Mouse (Mus musculus): ENCODE results near the gene Mgam. TPM values are rescaled to one million over a fixed set of nuclear protein-coding genes. Genes with fewer than 3 reads are reported as not detected.
"Not testable (repeated sequence)": the region's sequence is repeated elsewhere in the genome, so short reads cannot be mapped to it uniquely, and the experiment has no call there.

The Mgam gene
- not detected in 2 replicates for polyA plus RNA-seq (2016; fragmentation: Nextera tagmentation; extraction: Ambion mirVana)

- no peak for DNase-seq (ENCODE audit: low spot score)
- WGBS: 85% methylated on average over 8 of the region's 8 CpGs
These were observed at the start of gene Mgam for GRCm38 (mm10) chr6:40628406-40629000. Gene Mgam, plus strand, starts transcription at chr6:40628831.

GRCm38 (mm10) chr6:40584336-40584735 lies 44.3 kb upstream of the Mgam start:
- Histone ChIP-seq H3K4me3 (no peak overlapping the region), H3K36me3 (no peaks in the 10 kb centered on the region), H3K27ac (no peak overlapping the region), H3K4me1 (replicated peaks) (no peaks in the 10 kb centered on the region), H3K9me3 (no peaks in the 10 kb centered on the region), H3K27me3 (ENCODE audit: insufficient read depth, poor library complexity, severe bottlenecking) (no peaks in the 10 kb centered on the region)
- DNase-seq (ENCODE audit: low spot score): no peak
- WGBS: 88% methylated on average over 6 of the region's 6 CpGs

More at GRCm38 (mm10) chr6:40628406-40629000, at the start of gene Mgam:
- Histone ChIP-seq H3K9me3 (no peaks in the 10 kb centered on the region), H3K27me3 (ENCODE audit: insufficient read depth, poor library complexity, severe bottlenecking) (no peaks in the 10 kb centered on the region), H3K36me3 (no peaks in the 10 kb centered on the region), H3K4me3 (no peak within 1 kb of the TSS), H3K27ac (no peak within 1 kb of the TSS), H3K4me1 (replicated peaks) (no peaks in the 10 kb centered on the region)

DNA sequence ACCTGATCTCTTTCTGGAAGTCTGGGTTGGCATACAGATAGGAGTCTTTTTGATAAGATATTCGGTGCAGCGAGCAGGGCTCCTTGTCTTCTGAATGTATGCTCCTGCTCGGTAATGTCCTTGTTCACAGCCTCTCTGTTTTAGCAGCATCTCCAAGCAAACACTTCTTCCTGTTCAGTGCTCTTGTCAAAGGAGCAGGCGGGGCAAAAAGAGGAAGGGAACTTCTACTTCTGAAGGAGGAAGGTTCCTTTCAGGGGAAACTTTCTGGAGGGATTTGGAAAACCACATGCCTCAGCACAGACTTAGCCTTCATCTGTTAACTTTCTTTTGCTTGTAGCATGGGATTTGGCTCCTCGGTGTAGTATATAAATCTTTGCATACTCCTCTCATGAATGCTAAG lies 43.0 kb upstream of the Mgam start, which contains the start of gene Clec5a:
Gene Clec5a (minus strand): TSS at position 177 of the 400 bp plus-strand sequence.
- Histone ChIP-seq H3K9me3 (no peaks in the 10 kb centered on the region), H3K27me3 (ENCODE audit: insufficient read depth, poor library complexity, severe bottlenecking) (no peaks in the 10 kb centered on the region), H3K36me3 (no peaks in the 10 kb centered on the region), H3K4me1 (replicated peaks) (no peaks in the 10 kb centered on the region), H3K27ac (no peak within 1 kb of the TSS), H3K4me3 (no peak within 1 kb of the TSS)
- DNase-seq (ENCODE audit: low spot score): no peak
- 83% methylated on average over 5 of the region's 5 CpGs for WGBS

DNA sequence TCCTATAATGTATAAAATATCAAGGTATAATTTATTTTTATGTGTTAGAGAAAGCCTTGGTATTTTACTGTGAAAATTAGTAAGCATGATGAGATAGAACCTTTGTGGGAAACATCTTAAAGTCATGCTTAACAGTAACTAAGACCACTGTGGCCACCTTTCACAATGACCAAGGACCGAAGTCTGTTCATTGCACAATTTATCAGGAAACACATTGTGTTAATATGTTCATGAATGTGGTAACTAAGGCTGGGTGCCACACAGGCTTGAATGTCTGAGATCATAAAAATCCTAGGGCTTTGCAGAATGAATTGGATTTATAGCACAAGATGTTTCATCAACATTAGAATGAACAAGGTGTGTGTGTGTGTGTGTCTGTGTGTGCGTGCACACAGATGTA lies 40.3 kb upstream of the Mgam start:
- Histone ChIP-seq H3K9me3 (no peaks in the 10 kb centered on the region), H3K4me1 (replicated peaks) (no peaks in the 10 kb centered on the region), H3K36me3 (no peaks in the 10 kb centered on the region), H3K4me3 (no peak overlapping the region), H3K27ac (no peak overlapping the region), H3K27me3 (ENCODE audit: insufficient read depth, poor library complexity, severe bottlenecking) (no peaks in the 10 kb centered on the region)
- no peak for DNase-seq (ENCODE audit: low spot score)
- WGBS: 93% methylated on average over 2 of the region's 2 CpGs

- H3K27me3 ChIP-seq (ENCODE audit: insufficient read depth, poor library complexity, severe bottlenecking): no peaks in the 10 kb centered on the region
- WGBS: 75% methylated on average over 3 of the region's 3 CpGs
- no peak overlapping the region for H3K4me3 ChIP-seq
- H3K36me3 ChIP-seq: no peaks in the 10 kb centered on the region
- H3K4me1 ChIP-seq (replicated peaks): no peaks in the 10 kb centered on the region
- no peak for DNase-seq (ENCODE audit: low spot score)
- H3K27ac ChIP-seq: no peak overlapping the region
- H3K9me3 ChIP-seq: no peaks in the 10 kb centered on the region
These were observed 33.7 kb upstream of the Mgam start for GRCm38 (mm10) chr6:40594804-40595550.

DNA sequence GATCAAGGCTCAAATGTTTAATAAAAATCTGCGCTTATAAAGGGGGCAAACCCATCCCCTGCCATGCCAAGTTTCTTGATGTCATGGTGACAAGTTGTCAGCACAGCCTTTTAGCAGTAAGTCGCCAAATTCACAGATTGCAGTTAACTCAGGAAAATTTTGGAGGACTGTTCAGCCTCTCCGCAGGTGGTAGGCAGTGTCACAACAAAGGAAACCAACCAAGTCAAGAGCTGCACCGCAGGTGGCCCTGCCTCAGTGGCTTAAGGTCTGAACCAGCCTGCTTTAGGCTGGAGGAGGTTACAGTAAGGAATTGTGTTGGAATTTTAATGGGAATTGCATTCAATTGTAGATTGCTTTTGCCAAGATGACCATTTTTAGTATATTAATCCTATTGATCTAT lies 30.1 kb upstream of the Mgam start:
- not testable (repeated sequence) for H3K27me3 ChIP-seq (ENCODE audit: insufficient read depth, poor library complexity, severe bottlenecking); H3K4me3 ChIP-seq; DNase-seq (ENCODE audit: low spot score); H3K27ac ChIP-seq; H3K9me3 ChIP-seq; H3K36me3 ChIP-seq; H3K4me1 ChIP-seq (replicated peaks)
- WGBS: 32% methylated on average over 4 of the region's 4 CpGs

- Histone ChIP-seq H3K36me3 (no peaks in the 10 kb centered on the region), H3K9me3 (no peaks in the 10 kb centered on the region), H3K27ac (no peak overlapping the region), H3K4me3 (no peak overlapping the region), H3K27me3 (ENCODE audit: insufficient read depth, poor library complexity, severe bottlenecking) (no peaks in the 10 kb centered on the region), H3K4me1 (replicated peaks) (no peaks in the 10 kb centered on the region)
- DNase-seq (ENCODE audit: low spot score): no peak
These were observed 21.2 kb upstream of the Mgam start for GRCm38 (mm10) chr6:40607431-40607830.

DNA sequence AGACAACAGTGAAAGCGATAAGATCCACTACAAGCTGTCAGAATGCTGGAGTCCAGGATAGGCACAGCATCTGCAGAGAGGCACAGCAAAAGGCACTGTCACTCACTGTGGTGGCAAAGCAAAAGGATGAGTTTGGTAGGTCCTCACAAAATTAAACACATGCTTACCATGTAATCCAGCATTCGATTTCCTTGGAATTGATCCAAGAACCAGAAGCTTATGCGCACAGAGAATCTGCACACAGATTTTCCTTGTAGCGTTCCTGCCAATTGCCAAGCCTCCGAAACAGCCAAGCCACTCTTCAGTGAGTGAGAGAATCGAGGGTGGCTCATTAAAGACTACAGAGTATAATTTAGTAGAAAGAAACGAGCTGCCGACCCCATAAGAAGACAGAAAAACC lies 18.4 kb upstream of the Mgam start:
- WGBS: 92% methylated on average over 8 of the region's 8 CpGs
- Histone ChIP-seq H3K36me3 (no peaks in the 10 kb centered on the region), H3K27ac (no peak overlapping the region), H3K9me3 (no peaks in the 10 kb centered on the region), H3K27me3 (ENCODE audit: insufficient read depth, poor library complexity, severe bottlenecking) (no peaks in the 10 kb centered on the region), H3K4me1 (replicated peaks) (no peaks in the 10 kb centered on the region), H3K4me3 (no peak overlapping the region)
- no peak for DNase-seq (ENCODE audit: low spot score)

DNA sequence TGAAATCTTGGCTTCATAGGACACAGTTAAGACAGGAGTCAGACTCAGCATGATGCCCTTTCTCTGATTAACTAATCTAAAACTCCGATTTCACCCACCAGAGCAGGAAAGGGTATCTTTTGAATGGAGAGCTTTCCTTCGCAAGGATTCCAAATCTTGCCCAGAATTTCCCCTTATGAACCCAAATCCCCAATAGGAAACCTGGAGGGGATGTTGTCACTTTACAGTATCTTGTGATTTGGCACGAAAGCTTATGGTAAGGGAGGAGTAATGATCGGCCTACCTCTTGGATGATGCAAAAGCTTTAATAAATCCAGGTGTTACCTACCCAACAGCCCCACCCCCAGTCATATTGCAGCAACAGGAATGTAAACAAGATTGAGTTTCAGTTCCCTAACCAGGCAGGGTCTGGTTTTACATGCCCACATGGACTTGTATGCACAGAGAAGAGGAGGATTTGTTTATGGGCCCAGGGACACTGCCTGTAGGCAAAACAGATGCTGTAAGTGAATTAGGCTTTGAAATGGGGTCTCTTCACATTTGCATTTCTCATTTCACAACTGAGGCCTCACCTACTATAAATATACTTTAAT lies 15.3 kb upstream of the Mgam start, which contains the start of gene Tas2r138:
Gene Tas2r138 (minus strand): TSS at position 51 of the 593 bp plus-strand sequence.
- no peak for DNase-seq (ENCODE audit: low spot score)
- H3K27me3 ChIP-seq (ENCODE audit: insufficient read depth, poor library complexity, severe bottlenecking): no peaks in the 10 kb centered on the region
- H3K9me3 ChIP-seq: no peaks in the 10 kb centered on the region
- H3K36me3 ChIP-seq: no peaks in the 10 kb centered on the region
- no peaks in the 10 kb centered on the region for H3K4me1 ChIP-seq (replicated peaks)
- no peak within 1 kb of the TSS for H3K27ac ChIP-seq
- H3K4me3 ChIP-seq: no peak within 1 kb of the TSS
- WGBS: 92% methylated on average over 4 of the region's 4 CpGs

DNA sequence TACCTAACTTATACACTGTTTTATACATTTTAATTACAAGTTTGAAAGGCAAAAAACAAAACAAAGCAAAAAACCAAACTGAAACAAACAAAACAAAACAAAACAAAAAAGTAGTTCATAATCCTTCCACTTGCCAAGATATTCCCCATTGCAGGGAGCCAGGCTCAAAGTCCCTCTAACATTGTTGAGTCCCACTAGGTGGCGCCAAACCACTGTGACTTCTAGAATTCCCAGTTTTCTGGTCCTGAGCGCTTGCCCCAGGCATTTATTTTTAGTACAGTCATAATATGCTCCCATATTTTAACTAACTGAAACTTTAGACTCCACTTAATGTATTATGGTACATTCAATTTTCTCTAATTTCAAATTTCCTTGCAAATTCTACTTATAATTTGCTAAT lies 10.7 kb upstream of the Mgam start:
- no peak overlapping the region for H3K27ac ChIP-seq
- H3K4me1 ChIP-seq (replicated peaks): no peaks in the 10 kb centered on the region
- no peaks in the 10 kb centered on the region for H3K36me3 ChIP-seq
- DNase-seq (ENCODE audit: low spot score): peak; percentile 58
- no peaks in the 10 kb centered on the region for H3K27me3 ChIP-seq (ENCODE audit: insufficient read depth, poor library complexity, severe bottlenecking)
- WGBS: 23% methylated on average over 2 of the region's 2 CpGs
- H3K9me3 ChIP-seq: no peaks in the 10 kb centered on the region
- H3K4me3 ChIP-seq: no peak overlapping the region

DNA sequence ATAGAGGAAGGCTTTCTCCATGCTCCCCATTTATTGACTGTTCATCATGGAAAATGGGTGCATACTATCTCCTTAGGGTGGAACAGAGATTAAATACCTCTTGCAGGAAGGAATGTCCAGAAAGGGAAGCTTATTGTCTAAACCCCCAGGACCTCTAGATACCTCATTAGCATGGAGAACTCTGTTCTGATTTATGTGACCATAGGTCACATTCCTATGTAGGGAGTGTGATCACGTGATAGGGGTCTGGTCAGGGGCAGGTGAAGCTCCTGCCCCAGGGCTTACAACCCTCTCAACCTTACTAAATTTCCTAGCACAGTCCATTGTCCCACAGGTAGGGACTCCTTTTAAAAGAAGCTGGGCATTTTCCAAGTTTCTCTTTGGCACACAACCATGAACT lies 2.5 kb upstream of the Mgam start:
- Histone ChIP-seq H3K36me3 (no peaks in the 10 kb centered on the region), H3K27me3 (ENCODE audit: insufficient read depth, poor library complexity, severe bottlenecking) (no peaks in the 10 kb centered on the region), H3K9me3 (no peaks in the 10 kb centered on the region), H3K4me1 (replicated peaks) (no peaks in the 10 kb centered on the region), H3K27ac (no peak overlapping the region), H3K4me3 (no peak overlapping the region)
- no peak for DNase-seq (ENCODE audit: low spot score)
- 71% methylated on average over 1 of the region's 1 CpGs for WGBS

DNA sequence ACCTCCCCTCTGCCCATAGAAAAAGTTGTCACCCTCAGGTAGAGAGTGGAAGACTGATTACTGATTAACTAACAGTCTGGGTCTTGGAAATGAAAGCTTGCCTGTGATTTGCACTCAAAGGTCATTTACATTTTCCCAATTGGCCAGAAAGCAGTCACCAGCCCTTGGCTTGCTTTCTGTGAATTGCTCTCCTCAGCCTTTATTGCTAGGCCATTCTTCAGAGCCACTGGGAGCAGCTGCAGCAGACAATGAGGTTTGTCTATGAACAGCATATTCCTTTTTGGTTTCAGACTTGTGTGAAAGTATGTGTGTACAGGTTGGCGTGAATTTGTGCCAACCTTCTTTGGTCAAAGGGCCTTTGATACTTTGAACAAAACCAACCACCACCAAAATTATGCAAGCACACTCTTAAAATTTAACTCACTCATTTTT lies 6.0 kb downstream of the Mgam start:
- Histone ChIP-seq H3K36me3 (no peaks in the 10 kb centered on the region), H3K4me1 (replicated peaks) (no peaks in the 10 kb centered on the region), H3K27ac (no peak overlapping the region), H3K27me3 (ENCODE audit: insufficient read depth, poor library complexity, severe bottlenecking) (no peaks in the 10 kb centered on the region), H3K9me3 (no peaks in the 10 kb centered on the region), H3K4me3 (no peak overlapping the region)
- no peak for DNase-seq (ENCODE audit: low spot score)
- 60% methylated on average over 1 of the region's 1 CpGs for WGBS

DNA sequence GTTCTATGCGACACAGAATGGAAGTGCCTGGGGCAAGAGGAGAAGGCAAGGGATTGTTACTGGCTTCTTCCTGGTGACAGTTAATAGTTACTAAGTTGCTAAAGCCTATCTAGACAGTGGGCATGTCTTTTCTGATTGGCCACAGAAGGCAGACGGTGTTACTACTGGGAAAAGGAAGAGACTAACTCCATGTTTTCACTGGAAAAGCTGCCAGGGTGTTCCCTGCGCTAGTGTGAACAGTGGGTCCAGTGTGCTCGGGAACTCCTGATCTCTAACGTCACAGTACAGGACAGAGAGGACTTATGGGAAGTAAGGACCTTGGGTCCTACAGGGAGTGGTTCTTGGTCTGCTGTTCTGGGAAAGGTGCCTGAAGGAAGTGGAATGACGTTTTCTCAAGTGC lies 6.9 kb downstream of the Mgam start:
- H3K9me3 ChIP-seq: no peaks in the 10 kb centered on the region

More for the DNA sequence above, 6.9 kb downstream of the Mgam start:
- Histone ChIP-seq H3K27ac (no peak overlapping the region), H3K4me3 (no peak overlapping the region), H3K36me3 (no peaks in the 10 kb centered on the region), H3K4me1 (replicated peaks) (no peaks in the 10 kb centered on the region), H3K27me3 (ENCODE audit: insufficient read depth, poor library complexity, severe bottlenecking) (no peaks in the 10 kb centered on the region)
- 84% methylated on average over 6 of the region's 6 CpGs for WGBS
- no peak for DNase-seq (ENCODE audit: low spot score)

All from hindbrain, embryonic 10.5 days (tissue).